Mouse (Mus musculus) liver, postnatal 0 days (tissue): ENCODE measurements around the gene Camta1.

Source experiments
- CTCF ChIP-seq: sonication (generic); IDR thresholded peaks from 2 replicates; pipeline ENCODE4 v1.5.1; 2016; ENCODE audit warnings: antibody characterized with exemption, low read depth
- EP300 ChIP-seq: IDR thresholded peaks from 2 replicates; pipeline ENCODE4 v1.6.1; 2016; ENCODE audit warnings: antibody characterized with exemption, low read depth, mild to moderate bottlenecking

- TF ChIP-seq CTCF (no peak), EP300 (no peak)
These were observed 597.8 kb downstream of the Camta1 start for GRCm38 (mm10) chr4:151263786-151264414.
